Mouse (Mus musculus) brain, embryonic 14.5 days (tissue): ENCODE measurements around the gene Gpc6.

Experiments used
- CTCF ChIP-seq: fragments of 200-500 bp; IDR thresholded peaks from 2 replicates; pipeline ENCODE4 v1.5.1; 2012; ENCODE audit warnings: inconsistent platforms, mild to moderate bottlenecking, moderate library complexity, borderline replicate concordance; ENCODE audit not compliant: insufficient read depth, insufficient read length; ENCODE audit errors: extremely low read depth
- POLR2A ChIP-seq: fragments of 200-500 bp; IDR thresholded peaks from 2 replicates; pipeline ENCODE4 v1.6.1; 2012; ENCODE audit warnings: mild to moderate bottlenecking, inconsistent platforms, borderline replicate concordance; ENCODE audit not compliant: poor library complexity, insufficient read depth, insufficient read length, severe bottlenecking; ENCODE audit errors: extremely low read depth

DNA sequence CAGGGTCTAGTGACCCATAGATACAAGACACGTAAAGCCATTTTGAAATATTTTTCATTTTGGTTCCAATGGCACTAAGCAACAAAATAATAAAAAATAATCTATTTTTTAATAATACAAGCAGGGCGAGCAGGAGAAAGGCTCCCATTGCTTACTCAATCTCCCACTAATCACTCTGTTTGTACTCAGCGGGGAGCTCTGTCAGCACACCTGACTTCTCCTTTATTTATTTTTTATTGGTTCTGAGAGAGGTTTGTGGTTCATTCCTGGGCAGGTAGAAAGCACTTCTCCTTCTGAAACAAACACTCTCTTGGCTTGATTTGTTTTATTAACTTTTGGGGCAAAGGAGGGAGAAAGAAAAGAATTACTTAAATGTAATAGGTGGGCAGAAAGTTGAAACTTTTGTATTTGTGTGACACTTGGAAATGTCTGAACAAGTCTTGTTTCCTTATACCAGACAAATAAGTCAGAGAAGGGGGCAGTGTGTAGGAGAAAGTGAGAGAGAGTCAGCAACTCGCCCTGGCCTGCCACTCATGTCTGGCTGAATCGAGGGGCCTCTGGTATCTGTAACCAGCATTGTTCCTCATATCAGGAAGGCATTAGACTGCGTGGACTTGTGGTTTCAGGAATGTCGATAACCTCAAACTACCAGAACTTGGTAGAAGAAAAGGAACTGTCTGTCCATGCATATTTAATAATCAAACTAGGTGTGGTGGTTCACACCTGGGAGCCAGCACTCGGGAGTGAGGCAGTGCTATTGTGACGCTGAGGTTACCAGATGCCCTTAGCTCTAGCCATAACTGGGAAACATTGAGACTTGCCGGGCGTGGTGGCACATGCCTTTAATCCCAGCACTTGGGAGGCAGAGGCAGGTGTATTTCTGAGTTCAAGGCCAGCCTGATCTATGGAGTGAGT lies 924.7 kb downstream of the Gpc6 start:
- TF ChIP-seq POLR2A (no peak), CTCF (no peak)
